Mouse (Mus musculus) C2C12 (cell line): ENCODE measurements around the gene Tspan15. TPM values are rescaled to one million over a fixed set of nuclear protein-coding genes. Genes with fewer than 3 reads are reported as not detected.
A peak's percentile ranks its signal among the peaks of the same experiment; 100 is the strongest.

Experiments
- H3K27me3 ChIP-seq: one replicate; pipeline ENCODE4 v1.6.1; 2011; ENCODE audit not compliant: control insufficient read depth, insufficient read depth, insufficient read length
- H3K36me3 ChIP-seq: one replicate; pipeline ENCODE4 v1.6.1; 2011; ENCODE audit not compliant: control insufficient read depth, insufficient read depth
- H3K4me3 ChIP-seq: one replicate; pipeline ENCODE4 v1.5.1; 2011; ENCODE audit warnings: mild to moderate bottlenecking, control low read depth; ENCODE audit not compliant: poor library complexity, insufficient read depth, severe bottlenecking
- H3K79me2 ChIP-seq: one replicate; pipeline ENCODE4 v1.6.1; 2011; ENCODE audit not compliant: control insufficient read depth, insufficient read depth
- H3K79me3 ChIP-seq: one replicate; pipeline ENCODE4 v1.6.1; 2011; ENCODE audit warnings: low read depth, control low read depth
- H3ac ChIP-seq: one replicate; pipeline ENCODE3; 2011; ENCODE audit warnings: low read depth; ENCODE audit not compliant: control insufficient read depth, insufficient read length
- CEBPB ChIP-seq: IDR thresholded peaks from one replicate; pipeline ENCODE4 v1.6.1; 2011; ENCODE audit warnings: low read depth, mild to moderate bottlenecking, control low read depth, moderate library complexity
- CTCF ChIP-seq: IDR thresholded peaks from one replicate; pipeline ENCODE4 v1.5.1; 2011; ENCODE audit not compliant: control insufficient read depth, insufficient read depth, insufficient read length
- FOSL1 ChIP-seq: IDR thresholded peaks from one replicate; pipeline ENCODE4 v1.8.0; 2011; ENCODE audit warnings: mild to moderate bottlenecking, low read length; ENCODE audit not compliant: poor library complexity, insufficient read depth, severe bottlenecking
- MAX ChIP-seq: IDR thresholded peaks from one replicate; pipeline ENCODE4 v1.6.1; 2011; ENCODE audit warnings: mild to moderate bottlenecking, control low read depth
- MYOD1 ChIP-seq: IDR thresholded peaks from one replicate; pipeline ENCODE4 v1.6.1; 2011; ENCODE audit warnings: low read depth; ENCODE audit not compliant: control insufficient read depth, insufficient read length
- MYOG ChIP-seq: IDR thresholded peaks from one replicate; pipeline ENCODE4 v1.6.1; 2011; ENCODE audit not compliant: control insufficient read depth, insufficient read length; ENCODE audit errors: extremely low read depth
- USF1 ChIP-seq: IDR thresholded peaks from one replicate; pipeline ENCODE4 v1.6.1; 2011; ENCODE audit warnings: low read depth, mild to moderate bottlenecking, control low read depth, moderate library complexity
- polyA plus RNA-seq: library from polyadenylated mRNA; unstranded; fragments of >200 nt; fragmentation: generic; extraction: Trizol; gene quantifications from one replicate; pipeline ENCODE4 v1.2.1, GENCODE M21; 2012; ENCODE audit warnings: missing spikeins

Gene Tspan15
- polyA plus RNA-seq, 1 experiment = 5.6 TPM

DNA sequence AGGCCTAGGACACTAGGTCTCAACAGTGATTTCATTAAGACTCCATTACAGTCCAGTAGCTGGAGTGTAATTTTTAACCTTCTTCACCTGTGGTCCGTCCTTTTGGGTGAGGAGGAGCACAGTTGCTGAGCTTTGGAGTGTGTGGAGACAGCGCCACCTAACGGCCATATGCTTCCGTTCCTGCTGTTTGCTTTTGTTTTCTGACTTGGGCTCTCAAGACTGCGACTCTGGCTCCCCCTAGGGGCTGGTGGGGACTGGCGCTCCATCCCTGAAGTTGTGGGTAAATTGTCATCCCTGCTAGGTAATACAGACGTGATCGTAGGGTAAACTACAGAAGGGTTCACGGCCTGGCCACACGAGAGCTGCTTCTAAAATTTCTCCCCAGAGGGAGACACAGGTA is 48.0 kb downstream of the Tspan15 start:
- TF ChIP-seq CTCF (peak; percentile 98), FOSL1 (no peak), MYOG (no peak)
- no peaks in the 10 kb centered on the region for H3K36me3 ChIP-seq

DNA sequence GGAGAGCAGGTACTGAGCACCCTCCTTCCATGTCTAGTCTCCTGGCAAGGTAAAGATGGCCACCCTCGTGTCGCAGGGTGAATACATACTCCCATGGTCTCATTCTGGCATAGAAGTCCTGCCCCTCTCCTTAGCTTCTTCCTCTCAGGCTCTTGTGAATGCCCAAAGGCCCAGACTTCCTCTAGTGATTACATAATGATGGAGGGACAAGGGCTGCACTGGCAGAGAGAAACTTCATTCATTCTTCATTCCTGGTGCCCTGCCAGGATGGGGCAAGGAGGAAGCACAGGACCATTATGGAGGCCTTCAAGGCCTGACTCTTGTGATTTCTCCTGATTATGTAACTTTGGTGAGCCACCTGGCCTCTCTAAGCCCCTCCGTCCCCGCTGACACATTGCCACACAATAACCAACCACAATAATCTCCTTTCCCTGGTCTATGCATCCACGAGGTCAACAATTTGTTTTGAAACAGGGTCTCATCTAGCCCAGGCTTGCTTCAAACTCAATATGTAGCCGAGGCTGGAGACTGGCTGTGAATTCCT is 48.5 kb downstream of the Tspan15 start:
- Histone ChIP-seq H3K36me3 (no peaks in the 10 kb centered on the region), H3ac (no peak overlapping the region), H3K4me3 (no peak overlapping the region), H3K79me2 (no peaks in the 10 kb centered on the region), H3K27me3 (no peaks in the 10 kb centered on the region), H3K79me3 (no peaks in the 10 kb centered on the region)
- TF ChIP-seq CEBPB = no peak
- no peak for TF ChIP-seq CTCF
- TF ChIP-seq USF1 = no peak
- no peak for TF ChIP-seq FOSL1
- TF ChIP-seq MAX = no peak
- no peak for TF ChIP-seq MYOD1
- no peak for TF ChIP-seq MYOG

More for the DNA sequence above, 48.0 kb downstream of the Tspan15 start:
- no peak overlapping the region for H3K4me3 ChIP-seq
- no peaks in the 10 kb centered on the region for H3K27me3 ChIP-seq
- no peak overlapping the region for H3ac ChIP-seq
- H3K79me3 ChIP-seq = no peaks in the 10 kb centered on the region
- H3K79me2 ChIP-seq = no peaks in the 10 kb centered on the region

- H3K79me3 ChIP-seq = no peaks in the 10 kb centered on the region
- H3K79me2 ChIP-seq = no peaks in the 10 kb centered on the region
- H3K4me3 ChIP-seq = no peak overlapping the region
- no peaks in the 10 kb centered on the region for H3K36me3 ChIP-seq
- H3ac ChIP-seq = no peak overlapping the region
- no peak for TF ChIP-seq MYOD1
- TF ChIP-seq FOSL1 = no peak
- peak; percentile 81 for TF ChIP-seq USF1
- no peak for TF ChIP-seq MYOG
- TF ChIP-seq CEBPB = no peak
- no peaks in the 10 kb centered on the region for H3K27me3 ChIP-seq
Observed at GRCm38 (mm10) chr10:62181701-62182100, 49.4 kb downstream of the Tspan15 start.

DNA sequence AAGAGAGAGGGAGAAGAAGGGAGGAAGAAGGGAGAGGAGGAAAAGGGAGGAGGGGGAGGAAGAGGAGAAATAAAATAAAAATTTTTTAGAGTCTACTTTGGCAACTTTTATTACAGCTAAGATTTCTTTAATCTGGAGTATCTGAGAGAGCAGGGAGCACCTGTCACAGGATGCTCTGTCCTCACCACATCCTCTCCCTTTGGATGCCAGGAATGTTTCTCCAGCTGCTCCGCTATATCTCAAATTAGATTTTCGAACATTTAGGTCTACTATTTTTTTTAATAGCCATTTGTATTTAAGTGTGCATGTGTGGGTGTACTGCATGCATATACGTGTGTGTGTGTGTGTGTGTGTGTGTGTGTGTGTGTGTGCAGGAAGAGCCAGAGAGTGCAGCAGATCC is 51.1 kb downstream of the Tspan15 start:
- Histone ChIP-seq H3K4me3 (no peak overlapping the region), H3K79me2 (no peaks in the 10 kb centered on the region), H3ac (no peak overlapping the region), H3K27me3 (no peaks in the 10 kb centered on the region), H3K36me3 (no peaks in the 10 kb centered on the region), H3K79me3 (no peaks in the 10 kb centered on the region)
- TF ChIP-seq MYOD1 (peak; percentile 54), CTCF (no peak)

DNA sequence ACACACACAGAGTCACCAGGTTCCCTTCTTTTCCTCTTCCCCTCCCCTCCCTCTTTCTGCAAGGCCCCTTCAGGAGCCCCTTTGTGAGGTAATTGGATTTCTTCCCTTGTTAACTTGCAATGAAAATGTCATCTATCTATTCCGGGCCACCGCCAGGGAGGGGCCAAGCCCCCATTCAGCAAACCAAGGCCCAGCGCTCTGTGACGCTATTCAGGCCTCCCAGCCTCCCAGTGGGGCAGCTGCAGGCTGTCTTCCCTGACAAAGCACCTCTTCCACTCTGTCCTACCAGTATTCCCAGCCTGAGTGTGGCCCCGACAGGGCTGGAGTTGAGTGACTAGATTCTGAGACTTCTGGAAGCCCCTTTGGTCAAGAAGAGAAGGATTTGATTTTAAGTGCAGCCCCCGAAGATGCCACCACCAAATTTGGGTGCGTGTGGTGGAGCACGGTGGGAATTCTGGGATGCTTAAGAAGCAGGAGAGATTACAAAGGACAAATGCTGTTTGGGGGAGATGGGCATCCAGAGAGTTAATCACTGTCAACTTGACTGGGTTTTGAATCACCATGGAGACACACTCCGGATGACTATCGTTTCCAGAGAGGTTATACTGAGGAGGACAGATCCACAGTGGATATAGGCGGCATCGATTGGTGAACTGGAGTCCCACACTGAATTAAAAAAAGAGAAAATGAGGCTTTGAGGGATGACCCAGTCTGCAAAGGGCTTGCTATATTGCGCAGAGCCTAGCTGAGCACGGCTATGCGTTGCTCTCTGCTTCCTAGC is 56.3 kb downstream of the Tspan15 start:
- Histone ChIP-seq H3ac (no peak overlapping the region), H3K4me3 (no peak overlapping the region), H3K79me2 (no peaks in the 10 kb centered on the region), H3K27me3 (no peaks in the 10 kb centered on the region), H3K79me3 (no peaks in the 10 kb centered on the region), H3K36me3 (no peaks in the 10 kb centered on the region)
- TF ChIP-seq USF1 (no peak), MYOD1 (no peak), FOSL1 (no peak)

DNA sequence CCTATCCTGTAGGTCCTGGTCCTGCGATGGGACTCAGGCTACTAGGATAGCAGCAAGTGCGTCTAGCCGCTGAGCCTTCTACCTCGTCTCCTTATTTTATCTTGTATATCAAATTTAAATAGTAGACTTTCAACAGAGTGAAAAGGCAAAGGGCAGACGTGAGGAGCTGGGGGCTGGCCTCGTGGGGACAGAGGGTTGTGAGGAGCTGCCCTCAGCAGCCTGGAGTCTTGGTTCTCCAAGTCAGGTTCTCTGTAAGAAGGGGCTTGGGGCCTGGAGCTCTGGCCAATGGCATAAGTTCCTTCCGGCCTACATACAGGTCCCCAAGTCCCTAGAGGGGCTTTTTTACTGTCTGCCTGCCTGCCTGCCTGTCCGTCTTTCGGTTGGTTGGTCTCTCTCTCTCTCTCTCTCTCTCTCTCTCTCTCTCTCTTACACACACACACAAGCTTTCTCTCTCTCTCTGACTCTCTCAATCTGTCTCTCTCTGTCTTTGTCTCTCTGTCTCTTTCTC is 57.1 kb downstream of the Tspan15 start:
- no peak for TF ChIP-seq MYOD1
- no peak for TF ChIP-seq CEBPB
- no peak for TF ChIP-seq FOSL1
- no peak for TF ChIP-seq USF1
- no peak for TF ChIP-seq CTCF
- TF ChIP-seq MYOG = no peak
- TF ChIP-seq MAX = no peak
- Histone ChIP-seq H3K79me2 (no peaks in the 10 kb centered on the region), H3K36me3 (no peaks in the 10 kb centered on the region), H3ac (no peak overlapping the region), H3K4me3 (no peak overlapping the region), H3K79me3 (no peaks in the 10 kb centered on the region), H3K27me3 (no peaks in the 10 kb centered on the region)
